ENCODE assay signal across 20 mouse cellular contexts in the genomic region with DNA sequence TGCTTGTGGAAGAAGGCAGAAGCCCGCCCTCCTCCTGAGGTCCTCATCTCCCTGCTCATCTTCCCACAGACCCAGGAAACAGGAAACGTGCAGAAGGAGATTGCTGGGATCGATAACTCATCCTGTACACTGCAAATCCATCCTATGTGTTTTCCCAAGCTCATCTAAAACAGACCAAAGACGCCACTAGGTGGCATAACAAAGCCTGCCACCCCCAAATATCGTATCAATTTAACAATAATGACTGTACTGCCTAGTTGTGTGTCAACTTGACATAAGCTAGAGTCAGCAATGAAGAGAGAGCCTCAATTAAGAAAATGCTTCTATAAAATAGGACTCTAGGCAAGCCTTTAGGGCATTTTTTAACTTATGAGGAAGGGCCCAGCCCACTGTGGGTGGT. TPM values are rescaled to one million over a fixed set of nuclear protein-coding genes. Genes with fewer than 3 reads are reported as not detected.
A peak's percentile ranks its signal among the peaks of the same experiment; 100 is the strongest.
DNase-seq lines count a peak whose midpoint lies in the region; ATAC-seq and TF ChIP-seq lines count a peak whose summit lies in the region.
"Had no signal": no experiment of that assay in that cellular context is flagged by ENCODE, and none has a peak within 500 bp of the region (broad histone marks: within the 10 kb centered on the region; RNA-seq: fewer than 3 reads in every experiment).

No protein-coding gene starts in this region.

- TF ChIP-seq POLR2A in lung, adult 2 months (IDR thresholded peaks at IDR 0.05; ENCODE audit: borderline replicate concordance, extremely low read depth, low read depth, low read length): no peak
- no peak for TF ChIP-seq POLR2A in CH12.LX (IDR thresholded peaks at IDR 0.05; ENCODE audit: low read depth, low read length)

- WGBS in hindbrain, postnatal 0 days: 45% methylated on average over 5 of the region's 5 CpGs
- WGBS in hindbrain, embryonic 10.5 days: 58% methylated on average over 5 of the region's 5 CpGs
- 32% methylated on average over 5 of the region's 5 CpGs for WGBS in lung, embryonic 14.5 days
- 29% methylated on average over 5 of the region's 5 CpGs for WGBS in lung, adult 2 months

- no peaks in the 10 kb centered on the region for H3K4me1 ChIP-seq in hindbrain, postnatal 0 days (ENCODE audit: insufficient read depth, low read length)
- no peaks in the 10 kb centered on the region; the same call in 1 of the 2 replicates for H3K4me1 ChIP-seq in hindbrain, embryonic 10.5 days (replicated peaks)
- no peaks in the 10 kb centered on the region for H3K4me1 ChIP-seq in lung, embryonic 14.5 days (ENCODE audit: insufficient read depth)
- H3K4me1 ChIP-seq in lung, adult 2 months (ENCODE audit: control insufficient read depth, insufficient read depth, low read length): no peaks in the 10 kb centered on the region
- peaks cover 0 to 4% of the 10 kb centered on the region in 2 experiments; a peak in 2 of 4 replicates for H3K4me1 ChIP-seq in CH12.LX (ENCODE audit: control insufficient read depth in 1 of 2, insufficient read depth in 2 of 2)
- H3K4me1 ChIP-seq: forebrain, embryonic 12.5 days; heart, embryonic 13.5 days; liver, embryonic 15.5 days; midbrain, embryonic 15.5 days had no signal

- H3K27ac ChIP-seq in hindbrain, postnatal 0 days: no peak overlapping the region
- H3K27ac ChIP-seq in hindbrain, embryonic 10.5 days: no peak overlapping the region
- H3K27ac ChIP-seq in lung, embryonic 14.5 days (ENCODE audit: low read depth): no peak overlapping the region
- no peak overlapping the region for H3K27ac ChIP-seq in CH12.LX (ENCODE audit: insufficient read depth, low read depth)
- H3K27ac ChIP-seq: forebrain, embryonic 12.5 days; heart, embryonic 13.5 days; liver, embryonic 15.5 days; midbrain, embryonic 15.5 days had no signal

- H3K4me2 ChIP-seq in hindbrain, postnatal 0 days (ENCODE audit: low read depth, low read length): no peak overlapping the region
- H3K4me2 ChIP-seq in lung, embryonic 14.5 days: no peak overlapping the region
- no peak overlapping the region for H3K4me2 ChIP-seq in CH12.LX (ENCODE audit: insufficient read depth, low read depth, poor library complexity, severe bottlenecking)
- H3K4me2 ChIP-seq: forebrain, embryonic 12.5 days; heart, embryonic 13.5 days; liver, embryonic 15.5 days; midbrain, embryonic 15.5 days had no signal

- H3K79me2 ChIP-seq in CH12.LX (replicated peaks; ENCODE audit: control insufficient read depth, extremely low read depth, insufficient read depth, poor library complexity, severe bottlenecking): no peaks in the 10 kb centered on the region

- H3K9ac ChIP-seq in hindbrain, postnatal 0 days (replicated peaks; ENCODE audit: low read length): no peak overlapping the region
- H3K9ac ChIP-seq in lung, embryonic 14.5 days: no peak overlapping the region
- H3K9ac ChIP-seq in CH12.LX (ENCODE audit: insufficient read depth, low read depth): no peak overlapping the region
- H3K9ac ChIP-seq: forebrain, embryonic 12.5 days; heart, embryonic 13.5 days; liver, embryonic 15.5 days; midbrain, embryonic 15.5 days had no signal

- H3K27me3 ChIP-seq in hindbrain, postnatal 0 days (ENCODE audit: insufficient read depth, low read length): no peaks in the 10 kb centered on the region
- no peaks in the 10 kb centered on the region for H3K27me3 ChIP-seq in hindbrain, embryonic 10.5 days (ENCODE audit: insufficient read depth, poor library complexity, severe bottlenecking)
- H3K27me3 ChIP-seq in lung, embryonic 14.5 days (ENCODE audit: insufficient read depth, low read length): no peaks in the 10 kb centered on the region
- peaks cover 2% of the 10 kb centered on the region for H3K27me3 ChIP-seq in CH12.LX (replicated peaks)
- H3K27me3 ChIP-seq: forebrain, embryonic 12.5 days; heart, embryonic 13.5 days; liver, embryonic 15.5 days; midbrain, embryonic 15.5 days had no signal

- peak; percentile 41 for TF ChIP-seq CTCF in hindbrain, postnatal 0 days (IDR thresholded peaks at IDR 0.05; ENCODE audit: low read depth)
- peak; percentile 34 for TF ChIP-seq CTCF in lung, embryonic 14.5 days (IDR thresholded peaks at IDR 0.05; ENCODE audit: low read depth)
- TF ChIP-seq CTCF in lung, adult 2 months (IDR thresholded peaks at IDR 0.05; ENCODE audit: insufficient read depth, low read length): no peak
- TF ChIP-seq CTCF in CH12.LX (conservative IDR thresholded peaks at IDR 0.05 in 1 of 2, IDR thresholded peaks at IDR 0.05 in 1 of 2; ENCODE audit: low read depth in 2 of 2, low read length in 2 of 2): peak in 1 of 2 experiments; percentile 50; a peak in 2 of 4 replicates

- TF ChIP-seq EP300 in CH12.LX (IDR thresholded peaks at IDR 0.05; ENCODE audit: low read length): no peak

- no peaks in the 10 kb centered on the region for H3K36me3 ChIP-seq in hindbrain, postnatal 0 days (ENCODE audit: insufficient read depth, low read length)
- H3K36me3 ChIP-seq in hindbrain, embryonic 10.5 days: no peaks in the 10 kb centered on the region
- no peaks in the 10 kb centered on the region for H3K36me3 ChIP-seq in lung, embryonic 14.5 days (ENCODE audit: insufficient read depth)
- H3K36me3 ChIP-seq in CH12.LX (replicated peaks in 1 of 2; ENCODE audit: control insufficient read depth in 1 of 2, insufficient read depth in 1 of 2, low read length in 1 of 2): no peaks in the 10 kb centered on the region
- H3K36me3 ChIP-seq: forebrain, embryonic 12.5 days; heart, embryonic 13.5 days; liver, embryonic 15.5 days; midbrain, embryonic 15.5 days had no signal

- no peaks in the 10 kb centered on the region for H3K9me3 ChIP-seq in hindbrain, postnatal 0 days (ENCODE audit: low read length)
- no peaks in the 10 kb centered on the region for H3K9me3 ChIP-seq in hindbrain, embryonic 10.5 days
- no peaks in the 10 kb centered on the region for H3K9me3 ChIP-seq in lung, embryonic 14.5 days (ENCODE audit: low read depth, low read length)
- H3K9me3 ChIP-seq in CH12.LX (replicated peaks; ENCODE audit: low read length): peaks cover 9% of the 10 kb centered on the region
- H3K9me3 ChIP-seq: forebrain, embryonic 12.5 days; heart, embryonic 13.5 days; liver, embryonic 15.5 days; midbrain, embryonic 15.5 days had no signal

- peak; percentile 39 for TF ChIP-seq RAD21 in CH12.LX (IDR thresholded peaks at IDR 0.05; ENCODE audit: low read depth, low read length)

- DNase-seq in hindbrain, postnatal 0 days (ENCODE audit: low spot score): peak; percentile 3
- no peak for DNase-seq in hindbrain, embryonic 10.5 days (ENCODE audit: low spot score)
- peak; percentile 15 for DNase-seq in lung, embryonic 14.5 days
- DNase-seq in lung, adult 2 months: no peak
- DNase-seq in CH12.LX (ENCODE audit: extremely low read depth) (no peak), NIH3T3 (ENCODE audit: low read depth) (peak; percentile 52)
- no peak for DNase-seq in right cerebral cortex, adult 2 months (ENCODE audit: low spot score in 2 of 2)
- DNase-seq: adrenal gland, postnatal 25 days; cerebellum, adult 9-10 months; embryo, embryonic 11 days; right cerebral cortex, postnatal 25 days; thymus, postnatal 25 days had no signal

- dilution Hi-C loops in CH12.LX (cut with MboI; ENCODE audit: extremely low pct_ligation_motif_present, extremely low pct_unique_long_range_greater_than_20kb, low sequenced_read_pairs): no loop called here

- no peak for ATAC-seq in hindbrain, postnatal 0 days
- no peak for ATAC-seq in lung, embryonic 14.5 days (ENCODE audit: insufficient read depth)
- ATAC-seq: midbrain, embryonic 15.5 days had no signal

- in situ Hi-C loops in CH12.LX (cut with MboI; ENCODE audit: low pct_ligation_motif_present, low pct_unique_long_range_greater_than_20kb, low sequenced_read_pairs): no loop called here

- no peak overlapping the region for H3K4me3 ChIP-seq in hindbrain, postnatal 0 days (ENCODE audit: low read length)
- H3K4me3 ChIP-seq in hindbrain, embryonic 10.5 days: no peak overlapping the region
- no peak overlapping the region for H3K4me3 ChIP-seq in lung, embryonic 14.5 days (ENCODE audit: low read depth, low read length)
- no peak overlapping the region for H3K4me3 ChIP-seq in lung, adult 2 months (replicated peaks; ENCODE audit: extremely low read depth, low read depth, low read length)
- no peak overlapping the region for H3K4me3 ChIP-seq in CH12.LX (replicated peaks in 1 of 3; ENCODE audit: low read depth in 2 of 3, low read length in 2 of 3, poor library complexity in 1 of 3)
- H3K4me3 ChIP-seq: forebrain, embryonic 12.5 days; heart, embryonic 13.5 days; liver, embryonic 15.5 days; midbrain, embryonic 15.5 days had no signal

RNA-seq across cellular contexts. Expression of a gene that starts 15.2 kb away (rescaled TPM):
- total RNA-seq in hindbrain, postnatal 0 days (2014; rRNA removed): not detected in 2 replicates
- polyA plus RNA-seq in hindbrain, postnatal 0 days (2015; fragmentation: Nextera tagmentation; extraction: Ambion mirVana): 0.13 TPM in 1 of 2 replicates, not detected in the other
- polyA plus RNA-seq in hindbrain, embryonic 10.5 days (2016; fragmentation: Nextera tagmentation; extraction: Ambion mirVana): 0.22 TPM in 1 of 2 replicates, not detected in the other
- polyA plus RNA-seq in lung, embryonic 14.5 days (2014; fragmentation: Nextera tagmentation; extraction: Ambion mirVana): 0.19 TPM in 1 of 2 replicates, not detected in the other
- 0.08 TPM in 1 of 2 replicates, not detected in the other for polyA plus RNA-seq in lung, adult 2 months (2012; rRNA removed)
- total RNA-seq in CH12.LX (2012; rRNA removed) (not detected in 2 replicates), CH12.LX (2014; rRNA removed) (not detected in 2 replicates)
- polyA plus RNA-seq in CH12.LX (2012; ENCODE audit: insufficient read length, low read depth): not detected in 2 replicates
- total RNA-seq: adrenal gland, postnatal 25 days; hematopoietic stem cell, adult 5-6 weeks; layer of hippocampus, adult 18-20 months; left cerebral cortex, adult 8-10 months had no signal
- polyA plus RNA-seq: forebrain, embryonic 12.5 days; kidney, embryonic 14.5 days; liver, embryonic 15.5 days; midbrain, embryonic 15.5 days had no signal

RNA-seq across cellular contexts. Expression of a gene that starts 24.3 kb away (rescaled TPM):
- 0.79 and 2.1 TPM in 2 replicates for total RNA-seq in hindbrain, postnatal 0 days (2014; rRNA removed)
- polyA plus RNA-seq in hindbrain, postnatal 0 days (2015; fragmentation: Nextera tagmentation; extraction: Ambion mirVana): 0.29 and 0.39 TPM in 2 replicates
- polyA plus RNA-seq in hindbrain, embryonic 10.5 days (2016; fragmentation: Nextera tagmentation; extraction: Ambion mirVana): 0.39 and 0.66 TPM in 2 replicates
- polyA plus RNA-seq in lung, embryonic 14.5 days (2014; fragmentation: Nextera tagmentation; extraction: Ambion mirVana): 0.42 and 0.47 TPM in 2 replicates
- polyA plus RNA-seq in lung, adult 2 months (2012; rRNA removed): 5.3 and 5.6 TPM in 2 replicates
- total RNA-seq in CH12.LX (2012; rRNA removed) (0.29 and 0.30 TPM in 2 replicates), CH12.LX (2014; rRNA removed) (0.34 TPM in 1 of 2 replicates, not detected in the other)
- polyA plus RNA-seq in CH12.LX (2012; ENCODE audit: insufficient read length, low read depth): 0.23 TPM in 1 of 2 replicates, not detected in the other
- total RNA-seq: hematopoietic stem cell, adult 5-6 weeks had no signal
- polyA plus RNA-seq: heart, embryonic 13.5 days; kidney, embryonic 14.5 days had no signal

RNA-seq across cellular contexts. Expression of a gene that starts 31.4 kb away (rescaled TPM):
- total RNA-seq in hindbrain, postnatal 0 days (2014; rRNA removed): 26.5 and 35.8 TPM in 2 replicates
- polyA plus RNA-seq in hindbrain, postnatal 0 days (2015; fragmentation: Nextera tagmentation; extraction: Ambion mirVana): 23.3 and 25.6 TPM in 2 replicates
- polyA plus RNA-seq in hindbrain, embryonic 10.5 days (2016; fragmentation: Nextera tagmentation; extraction: Ambion mirVana): 35.9 and 38.0 TPM in 2 replicates
- polyA plus RNA-seq in lung, embryonic 14.5 days (2014; fragmentation: Nextera tagmentation; extraction: Ambion mirVana): 40.4 and 40.5 TPM in 2 replicates
- 154 and 155 TPM in 2 replicates for polyA plus RNA-seq in lung, adult 2 months (2012; rRNA removed)
- total RNA-seq in CH12.LX (2012; rRNA removed) (14.6 and 23.7 TPM in 2 replicates), CH12.LX (2014; rRNA removed) (40.0 and 52.3 TPM in 2 replicates)
- polyA plus RNA-seq in CH12.LX (2012; ENCODE audit: insufficient read length, low read depth): 10.5 and 11.1 TPM in 2 replicates

RNA-seq across cellular contexts. Expression of a gene that starts 44.1 kb away (rescaled TPM):
- total RNA-seq in hindbrain, postnatal 0 days (2014; rRNA removed): 117 and 119 TPM in 2 replicates
- polyA plus RNA-seq in hindbrain, postnatal 0 days (2015; fragmentation: Nextera tagmentation; extraction: Ambion mirVana): 131 and 135 TPM in 2 replicates
- 205 and 242 TPM in 2 replicates for polyA plus RNA-seq in hindbrain, embryonic 10.5 days (2016; fragmentation: Nextera tagmentation; extraction: Ambion mirVana)
- 451 and 469 TPM in 2 replicates for polyA plus RNA-seq in lung, embryonic 14.5 days (2014; fragmentation: Nextera tagmentation; extraction: Ambion mirVana)
- polyA plus RNA-seq in lung, adult 2 months (2012; rRNA removed): 44.0 and 76.1 TPM in 2 replicates
- total RNA-seq in CH12.LX (2012; rRNA removed) (107 and 125 TPM in 2 replicates), CH12.LX (2014; rRNA removed) (161 and 166 TPM in 2 replicates)
- 112 and 128 TPM in 2 replicates for polyA plus RNA-seq in CH12.LX (2012; ENCODE audit: insufficient read length, low read depth)

Comparison
In these comparisons a context has a peak if more than half of its experiments do, and no peak if none do; other contexts are left out.
1. DNase-seq: peak in hindbrain, postnatal 0 days (single experiment), lung, embryonic 14.5 days (single experiment) and NIH3T3 (single experiment); none in hindbrain, embryonic 10.5 days (single experiment), lung, adult 2 months (single experiment), CH12.LX (single experiment) and right cerebral cortex, adult 2 months (0 of 2).